Mouse (Mus musculus) hindbrain, embryonic 13.5 days (tissue): ENCODE data around the gene Sub1. TPM values are rescaled to one million over a fixed set of nuclear protein-coding genes. Genes with fewer than 3 reads are reported as not detected.

Experiments
- ATAC-seq: fragments of 200-750 bp; cut with Nextera tagmentation; 2 replicates; pipeline ENCODE4 v1.8.0; 2017; ENCODE audit warnings: moderate TSS enrichment; ENCODE audit not compliant: low FRiP score
- H3K27ac ChIP-seq: fragments of 300-500 bp; sonication (generic); 2 replicates; pipeline ENCODE4 v1.5.1; 2015; ENCODE audit warnings: inconsistent platforms, mild to moderate bottlenecking, moderate library complexity
- H3K27me3 ChIP-seq: fragments of 300-500 bp; sonication (generic); 2 replicates; pipeline ENCODE4 v1.6.1; 2015; ENCODE audit warnings: mild to moderate bottlenecking, inconsistent platforms
- H3K36me3 ChIP-seq: fragments of 300-500 bp; sonication (generic); 2 replicates; pipeline ENCODE4 v1.6.1; 2015; ENCODE audit warnings: mild to moderate bottlenecking, inconsistent platforms
- H3K4me1 ChIP-seq: fragments of 300-500 bp; sonication (generic); replicated peaks from 2 replicates; pipeline ENCODE4 v1.6.1; 2015; ENCODE audit warnings: inconsistent platforms
- H3K4me2 ChIP-seq: fragments of 300-500 bp; sonication (generic); 2 replicates; pipeline ENCODE4 v1.6.1; 2015; ENCODE audit warnings: inconsistent platforms, mild to moderate bottlenecking, moderate library complexity
- H3K4me3 ChIP-seq: fragments of 300-500 bp; sonication (generic); 2 replicates; pipeline ENCODE4 v1.5.1; 2015; ENCODE audit warnings: mild to moderate bottlenecking, inconsistent platforms
- H3K9ac ChIP-seq: fragments of 300-500 bp; sonication (generic); 2 replicates; pipeline ENCODE4 v1.6.1; 2015; ENCODE audit warnings: mild to moderate bottlenecking, inconsistent platforms
- H3K9me3 ChIP-seq: fragments of 300-500 bp; sonication (generic); 2 replicates; pipeline ENCODE4 v1.6.1; 2016; ENCODE audit warnings: inconsistent platforms
- WGBS: fragments of 180-500 bp; shearing (Covaris S2); methylation state at CpG from one replicate; pipeline ENCODE4 v1.1.7; 2015; 5-methylcytosine and 5-hydroxymethylcytosine counted together
- polyA plus RNA-seq: library from polyadenylated mRNA; unstranded; fragments of >200 nt; fragmentation: Nextera tagmentation; extraction: Ambion mirVana; gene quantifications from 2 replicates; pipeline ENCODE4 v1.2.1, GENCODE M21; 2015

Gene Sub1
- polyA plus RNA-seq, 1 experiment from 2014 or later: 618 TPM

DNA sequence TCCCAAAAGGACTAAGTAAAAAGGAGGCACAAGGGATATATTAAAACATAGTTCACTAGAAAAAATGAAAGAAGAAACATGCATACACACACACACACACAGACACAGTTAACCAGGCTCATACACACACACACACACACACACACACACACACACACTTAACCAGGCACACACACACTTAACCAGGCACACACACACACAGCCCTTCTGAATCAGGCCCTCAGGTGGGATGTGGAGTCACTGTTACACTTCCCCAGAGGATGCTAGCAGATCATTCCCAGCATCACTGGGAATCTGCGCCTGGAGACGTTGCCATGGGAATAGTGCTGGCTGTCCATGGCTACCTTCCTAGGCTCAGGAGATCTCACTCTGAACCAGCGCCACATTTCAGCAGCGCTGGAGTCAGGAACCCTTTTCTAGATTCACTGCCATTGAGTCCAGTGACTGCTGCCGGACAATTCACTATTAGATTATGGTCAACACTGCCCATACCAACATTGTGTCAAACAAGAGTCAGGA lies 30.2 kb upstream of the Sub1 start:
- 83% methylated on average over 5 of the region's 5 CpGs for WGBS
- Histone ChIP-seq H3K4me1 (no peaks in the 10 kb centered on the region; the same call in 1 of the 2 replicates), H3K27me3 (no peaks in the 10 kb centered on the region), H3K9ac (no peak overlapping the region), H3K9me3 (no peaks in the 10 kb centered on the region), H3K4me3 (no peak overlapping the region), H3K36me3 (no peaks in the 10 kb centered on the region), H3K27ac (no peak overlapping the region), H3K4me2 (no peak overlapping the region)
- no peak for ATAC-seq

DNA sequence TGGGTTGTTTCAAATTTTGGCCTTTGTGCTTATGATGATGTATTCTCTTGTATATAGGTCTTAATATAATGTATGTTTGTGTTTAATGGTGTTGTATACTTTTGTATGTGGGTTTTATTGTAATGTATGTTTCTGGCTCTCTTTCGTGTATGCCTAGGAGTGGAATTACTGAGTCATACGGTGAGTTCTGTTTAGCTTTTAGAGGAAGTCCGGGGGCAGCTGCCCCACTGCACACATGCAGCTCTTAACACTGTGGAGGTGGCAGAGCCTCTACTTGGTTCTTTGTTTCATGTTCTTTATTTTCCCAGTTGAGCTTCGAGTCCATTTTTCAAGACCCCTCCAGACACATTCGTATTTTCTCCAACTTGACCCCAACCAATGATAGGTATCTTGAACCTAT lies 29.2 kb upstream of the Sub1 start:
- Histone ChIP-seq H3K27me3 (no peaks in the 10 kb centered on the region), H3K27ac (no peak overlapping the region), H3K9ac (no peak overlapping the region), H3K4me3 (no peak overlapping the region), H3K36me3 (no peaks in the 10 kb centered on the region), H3K4me2 (no peak overlapping the region), H3K4me1 (no peaks in the 10 kb centered on the region; the same call in 1 of the 2 replicates), H3K9me3 (no peaks in the 10 kb centered on the region)
- WGBS: 85% methylated on average over 5 of the region's 5 CpGs
- ATAC-seq: no peak

GRCm38 (mm10) chr15:12025341-12025740 lies 28.6 kb upstream of the Sub1 start:
- no peak overlapping the region for H3K4me2 ChIP-seq
- WGBS: 89% methylated on average over 10 of the region's 10 CpGs
- ATAC-seq: no peak
- no peak overlapping the region for H3K4me3 ChIP-seq
- H3K4me1 ChIP-seq: no peaks in the 10 kb centered on the region; the same call in 1 of the 2 replicates
- no peaks in the 10 kb centered on the region for H3K27me3 ChIP-seq
- no peaks in the 10 kb centered on the region for H3K9me3 ChIP-seq
- no peak overlapping the region for H3K9ac ChIP-seq
- H3K27ac ChIP-seq: no peak overlapping the region
- H3K36me3 ChIP-seq: no peaks in the 10 kb centered on the region

GRCm38 (mm10) chr15:12024791-12025268 lies 28.0 kb upstream of the Sub1 start:
- Histone ChIP-seq H3K36me3 (no peaks in the 10 kb centered on the region), H3K4me1 (no peaks in the 10 kb centered on the region; the same call in 1 of the 2 replicates), H3K4me2 (peak overlapping the region; percentile 10; the same call in 1 of the 2 replicates), H3K9me3 (no peaks in the 10 kb centered on the region), H3K4me3 (no peak overlapping the region), H3K27ac (no peak overlapping the region), H3K9ac (no peak overlapping the region), H3K27me3 (no peaks in the 10 kb centered on the region)
- ATAC-seq: no peak
- WGBS: 60% methylated on average over 14 of the region's 14 CpGs

- Histone ChIP-seq H3K4me3 (no peak overlapping the region), H3K36me3 (no peaks in the 10 kb centered on the region), H3K27me3 (no peaks in the 10 kb centered on the region; the same call in 1 of the 2 replicates), H3K4me2 (no peak overlapping the region), H3K27ac (no peak overlapping the region), H3K4me1 (peaks cover 4% of the 10 kb centered on the region), H3K9me3 (no peaks in the 10 kb centered on the region), H3K9ac (no peak overlapping the region)
- WGBS: 91% methylated on average over 14 of the region's 14 CpGs
- ATAC-seq: no peak
Observed at GRCm38 (mm10) chr15:12019443-12019842, 22.7 kb upstream of the Sub1 start.

DNA sequence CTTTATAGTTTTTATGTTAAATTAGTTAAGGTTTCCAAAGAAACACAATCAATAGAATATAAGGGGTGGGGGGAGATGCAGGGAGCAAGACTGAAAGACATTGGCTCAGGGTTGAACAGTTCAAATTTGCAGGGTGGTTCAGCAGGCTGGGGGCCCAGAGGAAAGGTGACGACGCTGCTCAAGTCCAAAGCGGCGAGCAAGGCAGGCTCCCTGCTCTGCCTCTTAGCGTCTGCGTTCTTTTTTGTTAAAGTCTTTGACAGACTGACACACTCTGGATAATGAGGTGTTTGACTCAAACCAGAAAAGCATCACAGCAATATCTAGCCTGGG lies 21.6 kb upstream of the Sub1 start:
- H3K4me2 ChIP-seq: no peak overlapping the region
- peaks cover 4% of the 10 kb centered on the region for H3K4me1 ChIP-seq
- no peak overlapping the region for H3K4me3 ChIP-seq
- no peaks in the 10 kb centered on the region for H3K9me3 ChIP-seq
- no peak overlapping the region for H3K27ac ChIP-seq
- H3K9ac ChIP-seq: no peak overlapping the region
- H3K27me3 ChIP-seq: no peaks in the 10 kb centered on the region; the same call in 1 of the 2 replicates
- H3K36me3 ChIP-seq: no peaks in the 10 kb centered on the region
- ATAC-seq: no peak
- 75% methylated on average over 6 of the region's 6 CpGs for WGBS

- 51% methylated on average over 13 of the region's 13 CpGs for WGBS
- H3K27ac ChIP-seq: no peak overlapping the region
- no peaks in the 10 kb centered on the region; the same call in 1 of the 2 replicates for H3K27me3 ChIP-seq
- H3K36me3 ChIP-seq: no peaks in the 10 kb centered on the region
- no peak overlapping the region for H3K4me2 ChIP-seq
- peaks cover 4% of the 10 kb centered on the region for H3K4me1 ChIP-seq
- no peak overlapping the region for H3K9ac ChIP-seq
- ATAC-seq: peak; percentile 64
- no peaks in the 10 kb centered on the region for H3K9me3 ChIP-seq
- H3K4me3 ChIP-seq: no peak overlapping the region
Observed at GRCm38 (mm10) chr15:12017700-12018427, 21.1 kb upstream of the Sub1 start.

DNA sequence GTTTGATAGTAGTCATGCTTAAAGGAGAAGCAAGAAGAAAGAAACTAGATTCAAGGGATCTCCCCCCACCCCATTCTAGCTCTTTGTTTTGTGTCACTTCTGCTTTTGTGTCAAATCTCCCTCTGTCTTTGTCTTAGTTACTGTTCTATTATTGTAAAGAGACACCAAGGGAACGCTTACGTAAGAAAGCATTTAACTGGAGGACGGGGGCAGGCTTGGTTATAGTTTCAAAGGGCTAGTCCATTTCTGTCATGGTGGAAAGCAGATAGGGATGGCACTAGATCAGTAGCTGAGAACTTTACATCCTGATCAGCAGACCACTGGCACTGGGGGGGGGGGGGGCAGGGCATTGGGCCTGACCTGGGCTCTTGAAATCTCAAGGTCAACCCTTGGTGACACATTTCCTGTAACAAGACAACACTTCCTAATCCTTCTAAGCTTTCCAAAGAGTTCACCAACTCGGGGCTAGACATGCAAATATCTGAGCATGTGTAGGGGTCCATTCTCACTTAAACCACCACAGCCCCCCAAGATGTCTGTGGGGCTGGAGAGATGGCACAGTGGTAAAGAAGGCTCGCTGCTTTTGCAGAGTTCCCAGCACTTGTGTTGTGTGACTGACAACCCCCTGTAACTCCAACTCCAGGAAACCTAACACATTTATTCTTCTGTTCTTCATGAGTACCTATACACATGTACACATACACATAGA lies 17.6 kb upstream of the Sub1 start:
- Histone ChIP-seq H3K4me3 (no peak overlapping the region), H3K9ac (no peak overlapping the region), H3K9me3 (no peaks in the 10 kb centered on the region), H3K27me3 (no peaks in the 10 kb centered on the region; the same call in 1 of the 2 replicates), H3K4me2 (no peak overlapping the region), H3K36me3 (no peaks in the 10 kb centered on the region), H3K27ac (no peak overlapping the region), H3K4me1 (peaks cover 4% of the 10 kb centered on the region)
- ATAC-seq: no peak
- 81% methylated on average over 5 of the region's 5 CpGs for WGBS

GRCm38 (mm10) chr15:12013532-12014196 lies 16.9 kb upstream of the Sub1 start:
- Histone ChIP-seq H3K36me3 (no peaks in the 10 kb centered on the region), H3K4me3 (no peak overlapping the region), H3K9me3 (no peaks in the 10 kb centered on the region), H3K27me3 (no peaks in the 10 kb centered on the region; the same call in 1 of the 2 replicates), H3K4me1 (peaks cover 4% of the 10 kb centered on the region), H3K9ac (no peak overlapping the region), H3K27ac (no peak overlapping the region), H3K4me2 (no peak overlapping the region)
- 78% methylated on average over 6 of the region's 6 CpGs for WGBS
- no peak for ATAC-seq

DNA sequence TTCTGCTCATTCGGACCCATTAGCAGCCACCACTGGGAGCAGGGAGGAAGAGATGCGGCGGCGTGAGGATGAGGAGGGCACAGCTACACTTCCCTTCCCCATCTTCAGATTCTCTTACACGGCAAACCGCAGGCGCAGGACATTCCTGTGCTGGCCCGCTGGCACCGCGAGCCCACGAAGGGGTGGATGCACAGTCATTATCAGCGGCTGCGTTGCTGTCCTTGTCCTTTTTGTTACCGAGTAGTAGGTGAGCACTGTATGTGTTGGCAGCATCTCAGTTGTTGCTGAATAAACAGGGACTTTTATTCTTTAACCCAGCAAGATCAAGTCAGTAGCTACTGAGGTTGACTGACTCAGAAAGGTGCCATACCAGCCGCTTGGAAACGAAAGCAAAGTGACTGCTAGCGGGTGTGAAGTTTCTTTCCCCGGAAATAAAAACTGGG lies 13.8 kb upstream of the Sub1 start:
- H3K27ac ChIP-seq: no peak overlapping the region
- no peak for ATAC-seq
- H3K27me3 ChIP-seq: no peaks in the 10 kb centered on the region
- H3K4me1 ChIP-seq: no peaks in the 10 kb centered on the region
- H3K9ac ChIP-seq: no peak overlapping the region
- no peaks in the 10 kb centered on the region for H3K9me3 ChIP-seq
- H3K4me3 ChIP-seq: peak overlapping the region; percentile 15; the same call in 1 of the 2 replicates
- 54% methylated on average over 18 of the region's 18 CpGs for WGBS
- H3K4me2 ChIP-seq: peak overlapping the region; percentile 42
- H3K36me3 ChIP-seq: no peaks in the 10 kb centered on the region

GRCm38 (mm10) chr15:12009712-12010601 lies 13.2 kb upstream of the Sub1 start:
- no peak overlapping the region for H3K9ac ChIP-seq
- peak overlapping the region; percentile 15; the same call in 1 of the 2 replicates for H3K4me3 ChIP-seq

More at GRCm38 (mm10) chr15:12009712-12010601, 13.2 kb upstream of the Sub1 start:
- ATAC-seq: no peak
- H3K27me3 ChIP-seq: no peaks in the 10 kb centered on the region
- no peaks in the 10 kb centered on the region for H3K4me1 ChIP-seq
- H3K36me3 ChIP-seq: no peaks in the 10 kb centered on the region
- WGBS: 74% methylated on average over 23 of the region's 23 CpGs
- H3K9me3 ChIP-seq: no peaks in the 10 kb centered on the region
- no peak overlapping the region for H3K27ac ChIP-seq
- H3K4me2 ChIP-seq: peak overlapping the region; percentile 42
